Mouse (Mus musculus) hindbrain, embryonic 11.5 days (tissue): ENCODE data around the gene 1110051M20Rik. TPM values are rescaled to one million over a fixed set of nuclear protein-coding genes. Genes with fewer than 3 reads are reported as not detected.

Experiments used
- ATAC-seq: fragments of 200-750 bp; cut with Nextera tagmentation; 2 replicates; pipeline ENCODE4 v1.8.0; 2017; ENCODE audit warnings: mild to moderate bottlenecking, moderate TSS enrichment, moderate library complexity; ENCODE audit not compliant: low FRiP score
- DNase-seq: peaks from one replicate; pipeline ENCODE4 v3.0.0-alpha.2; 2015; ENCODE audit warnings: low spot score
- H3K27ac ChIP-seq: fragments of 300-500 bp; sonication (generic); 2 replicates; pipeline ENCODE4 v1.5.1; 2014; ENCODE audit warnings: mild to moderate bottlenecking, low read depth, low read length
- H3K27me3 ChIP-seq: fragments of 300-500 bp; sonication (generic); 2 replicates; pipeline ENCODE4 v1.6.1; 2014; ENCODE audit warnings: mild to moderate bottlenecking, low read length, moderate library complexity, mixed read lengths; ENCODE audit not compliant: control insufficient read depth, insufficient read depth
- H3K36me3 ChIP-seq: fragments of 300-500 bp; sonication (generic); 2 replicates; pipeline ENCODE4 v1.6.1; 2014; ENCODE audit warnings: mild to moderate bottlenecking, low read length, moderate library complexity, mixed read lengths; ENCODE audit not compliant: control insufficient read depth, insufficient read depth
- H3K4me1 ChIP-seq: fragments of 300-500 bp; sonication (generic); replicated peaks from 2 replicates; pipeline ENCODE4 v1.6.1; 2014; ENCODE audit warnings: low read length, mixed read lengths; ENCODE audit not compliant: control insufficient read depth, insufficient read depth
- H3K4me2 ChIP-seq: fragments of 300-500 bp; sonication (generic); replicated peaks from 2 replicates; pipeline ENCODE4 v1.6.1; 2014; ENCODE audit warnings: mild to moderate bottlenecking, low read depth, low read length
- H3K4me3 ChIP-seq: fragments of 300-500 bp; sonication (generic); 2 replicates; pipeline ENCODE4 v1.5.1; 2014; ENCODE audit warnings: low read depth, low read length
- H3K9ac ChIP-seq: fragments of 300-500 bp; sonication (generic); 2 replicates; pipeline ENCODE4 v1.6.1; 2014; ENCODE audit warnings: low read depth, low read length
- H3K9me3 ChIP-seq: fragments of 300-500 bp; sonication (generic); 2 replicates; pipeline ENCODE4 v1.6.1; 2016; ENCODE audit warnings: low read length; ENCODE audit not compliant: control insufficient read depth
- WGBS: fragments of 180-500 bp; shearing (Covaris S2); extraction: QIAGEN DNeasy Blood & Tissue Kit; methylation state at CpG from one replicate; pipeline ENCODE4 v1.1.7; 2014; 5-methylcytosine and 5-hydroxymethylcytosine counted together
- polyA plus RNA-seq: library from polyadenylated mRNA; unstranded; fragments of >200 nt; fragmentation: Nextera tagmentation; extraction: Ambion mirVana; gene quantifications from 2 replicates; pipeline ENCODE4 v1.2.1, GENCODE M21; 2014

The 1110051M20Rik gene
- polyA plus RNA-seq, 1 experiment from 2014 or later, result 102 TPM

DNA sequence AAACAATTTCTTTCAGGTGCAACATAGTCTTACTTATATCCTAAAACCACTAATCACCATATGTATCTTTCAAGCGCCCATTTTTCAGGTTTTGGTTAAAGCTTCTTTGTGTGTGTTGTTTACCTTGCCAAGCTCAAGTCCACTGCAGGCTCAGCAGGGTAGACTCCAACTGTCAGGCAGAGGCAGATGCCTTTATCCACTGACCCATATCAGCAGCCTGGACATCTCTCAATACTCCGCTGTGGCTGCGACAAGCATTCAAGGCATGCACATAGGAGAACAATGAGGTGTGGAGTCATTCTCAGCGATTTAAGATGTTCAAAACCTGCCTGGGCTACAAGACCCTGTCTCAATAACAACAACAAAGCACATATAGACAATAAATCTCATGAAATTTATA lies 50.4 kb downstream of the 1110051M20Rik start:
- WGBS, result 55% methylated on average over 4 of the region's 4 CpGs
- no peaks in the 10 kb centered on the region for H3K4me1 ChIP-seq
- no peak overlapping the region for H3K4me2 ChIP-seq
- H3K27me3 ChIP-seq, result no peaks in the 10 kb centered on the region
- ATAC-seq (no peak), DNase-seq (no peak)
- no peaks in the 10 kb centered on the region for H3K9me3 ChIP-seq
- H3K9ac ChIP-seq, result no peak overlapping the region
- H3K36me3 ChIP-seq, result no peaks in the 10 kb centered on the region
- H3K4me3 ChIP-seq, result no peak overlapping the region
- H3K27ac ChIP-seq, result no peak overlapping the region

DNA sequence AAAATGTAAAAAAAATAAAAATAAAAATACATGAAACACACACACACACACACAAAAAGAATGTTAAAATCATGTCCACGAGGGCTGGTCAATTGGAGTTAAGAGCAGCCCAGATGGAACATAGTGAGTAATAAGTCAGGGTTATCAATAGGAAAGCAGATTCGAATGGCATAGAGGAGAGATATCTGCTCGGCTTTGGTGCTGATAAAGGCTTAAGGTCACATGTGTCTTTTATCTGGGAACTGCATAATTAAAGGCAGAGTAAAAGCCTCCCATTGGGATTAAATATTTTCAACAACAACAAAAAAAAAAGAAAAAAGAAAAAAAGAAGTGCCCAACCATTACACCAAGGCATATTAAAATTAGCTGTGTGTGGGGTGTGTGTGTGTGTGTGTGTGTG lies 55.8 kb downstream of the 1110051M20Rik start:
- no peak overlapping the region for H3K27ac ChIP-seq
- H3K9ac ChIP-seq, result no peak overlapping the region
- 66% methylated on average over 3 of the region's 3 CpGs for WGBS
- no peaks in the 10 kb centered on the region for H3K36me3 ChIP-seq
- no peak overlapping the region for H3K4me2 ChIP-seq
- no peaks in the 10 kb centered on the region for H3K27me3 ChIP-seq
- H3K9me3 ChIP-seq, result no peaks in the 10 kb centered on the region
- no peaks in the 10 kb centered on the region for H3K4me1 ChIP-seq
- no peak for ATAC-seq
- H3K4me3 ChIP-seq, result no peak overlapping the region
- no peak for DNase-seq

DNA sequence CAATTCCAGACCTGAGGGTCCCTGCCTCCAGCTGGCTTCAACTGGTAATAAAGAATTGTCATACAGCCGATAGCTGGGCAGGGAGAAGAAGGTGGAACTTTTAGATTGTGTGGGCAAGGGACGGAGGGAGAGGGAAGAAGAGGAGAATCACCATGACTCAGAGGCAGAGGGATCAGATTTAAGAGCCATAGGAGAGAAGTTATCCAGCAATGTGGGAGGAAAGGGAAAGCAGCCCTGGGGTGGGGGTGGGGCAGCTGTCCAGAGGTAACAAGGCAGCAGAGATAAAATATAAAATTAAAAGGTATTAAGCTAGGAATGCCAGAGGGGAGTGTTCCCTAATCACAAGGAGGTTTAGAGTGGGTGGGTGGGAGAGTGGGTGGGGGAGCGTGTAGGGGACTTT lies 56.2 kb downstream of the 1110051M20Rik start:
- H3K4me1 ChIP-seq, result no peaks in the 10 kb centered on the region
- no peak overlapping the region for H3K4me2 ChIP-seq
- ATAC-seq, result no peak
- H3K9me3 ChIP-seq, result no peaks in the 10 kb centered on the region
- H3K27me3 ChIP-seq, result no peaks in the 10 kb centered on the region
- H3K36me3 ChIP-seq, result no peaks in the 10 kb centered on the region
- WGBS, result 61% methylated on average over 3 of the region's 3 CpGs
- no peak overlapping the region for H3K27ac ChIP-seq
- no peak overlapping the region for H3K9ac ChIP-seq
- no peak for DNase-seq
- no peak overlapping the region for H3K4me3 ChIP-seq

- no peak overlapping the region for H3K4me2 ChIP-seq
- no peak for ATAC-seq
- no peak overlapping the region for H3K27ac ChIP-seq
- no peaks in the 10 kb centered on the region for H3K9me3 ChIP-seq
- H3K9ac ChIP-seq, result no peak overlapping the region
- no peak for DNase-seq
- WGBS, result 85% methylated on average over 6 of the region's 6 CpGs
- no peaks in the 10 kb centered on the region for H3K27me3 ChIP-seq
- H3K4me1 ChIP-seq, result no peaks in the 10 kb centered on the region
- no peak overlapping the region for H3K4me3 ChIP-seq
- no peaks in the 10 kb centered on the region for H3K36me3 ChIP-seq
Observed at GRCm38 (mm10) chr2:91387287-91387958, 57.1 kb downstream of the 1110051M20Rik start.

DNA sequence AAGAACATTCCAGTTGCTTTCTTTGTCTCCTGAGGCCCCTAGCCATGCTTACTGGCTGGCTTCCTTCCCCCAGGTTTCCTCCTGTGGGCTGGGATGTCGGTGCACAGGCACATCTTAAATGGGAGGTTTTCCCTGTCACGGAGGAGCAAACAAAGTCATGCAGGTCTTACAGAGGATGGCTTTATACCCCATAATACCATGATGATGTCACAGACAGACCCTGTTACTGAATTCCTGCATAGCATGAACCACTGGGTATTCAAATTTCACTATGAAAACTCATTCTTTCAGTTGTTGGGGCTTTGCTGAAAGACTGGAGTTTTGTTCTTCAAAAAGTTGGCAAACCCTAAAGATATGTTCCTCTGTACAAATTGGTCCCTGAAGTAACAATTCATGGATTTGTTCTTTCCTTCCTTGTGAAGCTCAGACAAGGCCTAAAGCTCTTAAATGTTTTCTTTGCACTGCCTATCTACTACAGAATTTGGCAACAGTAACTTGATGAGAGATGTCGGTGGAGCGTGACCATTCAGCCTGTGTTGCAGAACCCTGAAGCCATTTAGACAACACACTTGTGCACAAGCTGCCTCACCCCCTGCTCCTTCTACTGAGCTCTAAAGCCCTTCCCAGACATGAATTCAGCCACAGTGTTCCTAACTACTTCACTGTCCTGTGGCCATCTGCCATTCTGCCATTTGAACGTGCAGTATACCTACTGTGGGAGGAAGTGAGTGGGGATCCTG lies 57.8 kb downstream of the 1110051M20Rik start:
- no peak overlapping the region for H3K9ac ChIP-seq
- 72% methylated on average over 5 of the region's 5 CpGs for WGBS

DNA sequence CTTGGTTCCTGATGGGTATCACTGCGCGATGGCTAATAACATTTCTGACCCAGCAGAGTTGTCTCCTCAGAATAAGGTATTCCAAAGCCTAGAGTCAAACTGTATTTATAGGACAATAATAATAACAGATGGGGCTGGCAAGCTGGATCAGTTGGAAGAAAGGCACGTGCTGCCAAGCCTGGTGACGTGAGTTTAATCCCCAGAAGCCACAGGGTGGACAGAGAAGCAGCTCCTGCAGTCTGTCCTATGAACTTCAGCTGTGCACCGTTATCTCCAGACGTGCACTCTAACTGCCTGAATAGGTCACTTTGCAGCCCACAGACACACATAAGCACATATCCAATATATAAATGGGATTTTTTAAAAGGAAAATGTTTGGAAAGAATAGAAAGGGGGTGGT lies 61.2 kb downstream of the 1110051M20Rik start:
- DNase-seq (no peak), ATAC-seq (no peak)

More for the DNA sequence above, 57.8 kb downstream of the 1110051M20Rik start:
- Histone ChIP-seq H3K27me3 (no peaks in the 10 kb centered on the region), H3K4me2 (no peak overlapping the region), H3K27ac (no peak overlapping the region), H3K4me3 (no peak overlapping the region), H3K9me3 (no peaks in the 10 kb centered on the region), H3K36me3 (no peaks in the 10 kb centered on the region), H3K4me1 (no peaks in the 10 kb centered on the region)
- ATAC-seq, result no peak
- DNase-seq, result no peak

GRCm38 (mm10) chr2:91377038-91377437 lies 67.5 kb downstream of the 1110051M20Rik start:
- Histone ChIP-seq H3K4me2 (no peak overlapping the region), H3K27ac (no peak overlapping the region), H3K9ac (no peak overlapping the region), H3K9me3 (no peaks in the 10 kb centered on the region), H3K4me3 (no peak overlapping the region), H3K36me3 (no peaks in the 10 kb centered on the region), H3K27me3 (no peaks in the 10 kb centered on the region), H3K4me1 (no peaks in the 10 kb centered on the region)
- WGBS, result 42% methylated on average over 7 of the region's 7 CpGs
- no peak for ATAC-seq
- no peak for DNase-seq

More for the DNA sequence above, 61.2 kb downstream of the 1110051M20Rik start:
- no peak overlapping the region for H3K4me3 ChIP-seq
- no peaks in the 10 kb centered on the region for H3K36me3 ChIP-seq
- H3K27me3 ChIP-seq, result no peaks in the 10 kb centered on the region
- no peaks in the 10 kb centered on the region for H3K4me1 ChIP-seq
- H3K27ac ChIP-seq, result no peak overlapping the region
- H3K9ac ChIP-seq, result no peak overlapping the region
- no peaks in the 10 kb centered on the region for H3K9me3 ChIP-seq
- 87% methylated on average over 6 of the region's 6 CpGs for WGBS
- H3K4me2 ChIP-seq, result no peak overlapping the region

GRCm38 (mm10) chr2:91370314-91370713 lies 74.2 kb downstream of the 1110051M20Rik start:
- WGBS, result 87% methylated on average over 2 of the region's 2 CpGs
- no peak overlapping the region for H3K4me2 ChIP-seq
- no peak overlapping the region for H3K9ac ChIP-seq
- no peaks in the 10 kb centered on the region for H3K27me3 ChIP-seq
- no peak overlapping the region for H3K4me3 ChIP-seq
- ATAC-seq (no peak), DNase-seq (no peak)
- no peak overlapping the region for H3K27ac ChIP-seq
- no peaks in the 10 kb centered on the region for H3K4me1 ChIP-seq
- H3K9me3 ChIP-seq, result no peaks in the 10 kb centered on the region
- H3K36me3 ChIP-seq, result no peaks in the 10 kb centered on the region

DNA sequence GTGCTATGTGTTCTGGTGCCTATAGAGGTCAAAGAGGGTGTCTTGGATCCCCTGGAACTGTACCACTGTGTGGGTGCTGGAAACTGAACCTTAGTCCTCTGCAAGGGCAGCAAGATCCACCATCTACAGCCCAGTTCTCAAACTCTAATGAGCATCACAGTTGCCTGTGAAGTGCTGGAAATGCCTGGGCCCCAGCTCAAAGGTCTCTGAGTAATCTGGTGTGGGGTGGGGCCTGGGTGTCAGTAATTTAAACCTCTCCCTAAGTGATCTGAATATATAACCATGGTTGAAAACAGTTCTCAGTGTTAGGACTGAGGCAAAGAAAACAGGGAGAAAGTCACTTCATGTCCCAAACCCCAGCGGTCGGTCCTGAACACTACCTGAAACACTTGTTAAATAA lies 81.2 kb downstream of the 1110051M20Rik start:
- Histone ChIP-seq H3K27me3 (no peaks in the 10 kb centered on the region), H3K4me1 (no peaks in the 10 kb centered on the region)
- ATAC-seq, result no peak

More for the DNA sequence above, 81.2 kb downstream of the 1110051M20Rik start:
- H3K36me3 ChIP-seq, result no peaks in the 10 kb centered on the region
- no peak overlapping the region for H3K9ac ChIP-seq
- DNase-seq, result no peak
- H3K9me3 ChIP-seq, result no peaks in the 10 kb centered on the region
- H3K27ac ChIP-seq, result no peak overlapping the region
- no peak overlapping the region for H3K4me2 ChIP-seq
- WGBS, result 97% methylated on average over 2 of the region's 2 CpGs
- H3K4me3 ChIP-seq, result no peak overlapping the region
